Mouse (Mus musculus): ENCODE results near the gene Tcf15. TPM values are rescaled to one million over a fixed set of nuclear protein-coding genes. Genes with fewer than 3 reads are reported as not detected.

Tcf15 gene
- polyA plus RNA-seq, 1 experiment from 2014 or later, result 10.6 TPM

DNA sequence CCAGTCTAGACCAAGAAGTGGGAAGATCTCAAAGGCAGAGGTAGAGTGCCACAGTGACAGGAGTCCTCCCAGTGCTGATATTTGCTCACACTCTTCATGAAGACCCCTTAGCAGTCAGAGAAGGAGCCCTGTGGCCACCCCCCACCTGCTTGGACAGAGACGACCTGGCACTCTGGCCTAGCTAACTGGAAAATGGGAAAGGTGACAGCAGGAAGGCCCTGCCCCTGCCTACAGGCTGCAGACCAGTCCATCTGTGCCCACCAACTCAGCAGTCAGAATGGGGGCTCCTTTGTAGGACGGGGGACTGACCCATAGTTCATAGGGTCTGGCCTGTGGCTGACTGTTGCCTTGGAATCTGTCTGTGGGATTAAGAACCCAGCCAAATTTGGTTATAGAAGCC is 2.4 kb downstream of the Tcf15 start:
- Histone ChIP-seq H3K36me3 (ENCODE audit: control insufficient read depth, insufficient read depth, low read length) (no peaks in the 10 kb centered on the region), H3K4me2 (ENCODE audit: low read depth, low read length) (no peak overlapping the region), H3K27ac (replicated peaks; ENCODE audit: low read depth, low read length) (no peak overlapping the region), H3K9ac (ENCODE audit: low read depth, low read length) (no peak overlapping the region), H3K4me1 (ENCODE audit: control insufficient read depth, insufficient read depth, low read length) (peaks cover 18% of the 10 kb centered on the region; the same call in 1 of the 2 replicates), H3K4me3 (ENCODE audit: low read depth, low read length) (no peak overlapping the region), H3K9me3 (ENCODE audit: control insufficient read depth, low read length) (no peaks in the 10 kb centered on the region), H3K27me3 (replicated peaks; ENCODE audit: control insufficient read depth, insufficient read depth, low read length) (peaks cover 29% of the 10 kb centered on the region)
- 75% methylated on average over 2 of the region's 2 CpGs for WGBS
- DNase-seq (ENCODE audit: low spot score), result no peak
- ATAC-seq (ENCODE audit: low read depth), result no peak

DNA sequence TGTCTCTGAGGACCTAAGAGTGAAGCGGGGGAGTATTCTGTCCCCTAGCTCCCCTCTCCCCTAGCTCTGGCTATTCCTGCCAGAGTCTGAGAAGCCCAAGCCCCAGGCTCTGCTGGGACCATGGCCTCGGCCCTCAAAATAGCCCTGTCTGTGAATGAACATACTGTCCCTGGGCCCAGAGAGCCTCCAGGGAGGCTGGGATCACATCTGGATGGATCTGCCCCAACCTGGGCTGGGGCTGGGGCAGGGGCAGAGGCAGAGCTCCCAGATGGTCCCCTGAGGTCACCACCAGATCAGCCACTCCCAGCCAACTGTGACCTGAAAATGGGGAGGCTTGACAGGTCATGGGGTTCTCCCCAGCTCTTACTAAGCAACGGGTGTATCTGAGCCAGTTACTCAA is 3.7 kb downstream of the Tcf15 start:
- Histone ChIP-seq H3K4me1 (ENCODE audit: control insufficient read depth, insufficient read depth, low read length) (peaks cover 13% of the 10 kb centered on the region; the same call in 1 of the 2 replicates), H3K27ac (replicated peaks; ENCODE audit: low read depth, low read length) (no peak overlapping the region), H3K4me2 (ENCODE audit: low read depth, low read length) (no peak overlapping the region), H3K4me3 (ENCODE audit: low read depth, low read length) (no peak overlapping the region), H3K27me3 (replicated peaks; ENCODE audit: control insufficient read depth, insufficient read depth, low read length) (peaks cover 29% of the 10 kb centered on the region), H3K9ac (ENCODE audit: low read depth, low read length) (no peak overlapping the region), H3K9me3 (ENCODE audit: control insufficient read depth, low read length) (no peaks in the 10 kb centered on the region), H3K36me3 (ENCODE audit: control insufficient read depth, insufficient read depth, low read length) (no peaks in the 10 kb centered on the region)
- DNase-seq (ENCODE audit: low spot score) (no peak), ATAC-seq (ENCODE audit: low read depth) (no peak)
- WGBS, result 43% methylated on average over 3 of the region's 3 CpGs

- H3K9me3 ChIP-seq (ENCODE audit: control insufficient read depth, low read length), result no peaks in the 10 kb centered on the region
- DNase-seq (ENCODE audit: low spot score), result no peak
These were observed 5.3 kb downstream of the Tcf15 start for GRCm38 (mm10) chr2:152148675-152149074.

GRCm38 (mm10) chr2:152149891-152150290 is 6.5 kb downstream of the Tcf15 start:
- no peak for DNase-seq (ENCODE audit: low spot score)

More at GRCm38 (mm10) chr2:152148675-152149074, 5.3 kb downstream of the Tcf15 start:
- Histone ChIP-seq H3K27me3 (replicated peaks; ENCODE audit: control insufficient read depth, insufficient read depth, low read length) (peaks cover 15% of the 10 kb centered on the region), H3K36me3 (ENCODE audit: control insufficient read depth, insufficient read depth, low read length) (no peaks in the 10 kb centered on the region), H3K4me3 (ENCODE audit: low read depth, low read length) (no peak overlapping the region), H3K27ac (replicated peaks; ENCODE audit: low read depth, low read length) (no peak overlapping the region), H3K4me2 (ENCODE audit: low read depth, low read length) (no peak overlapping the region), H3K9ac (ENCODE audit: low read depth, low read length) (no peak overlapping the region), H3K4me1 (ENCODE audit: control insufficient read depth, insufficient read depth, low read length) (0 out of 2 replicates have a peak, but pooled peaks cover 3% of the 10 kb centered on the region)
- no peak for ATAC-seq (ENCODE audit: low read depth)
- 87% methylated on average over 9 of the region's 9 CpGs for WGBS

DNA sequence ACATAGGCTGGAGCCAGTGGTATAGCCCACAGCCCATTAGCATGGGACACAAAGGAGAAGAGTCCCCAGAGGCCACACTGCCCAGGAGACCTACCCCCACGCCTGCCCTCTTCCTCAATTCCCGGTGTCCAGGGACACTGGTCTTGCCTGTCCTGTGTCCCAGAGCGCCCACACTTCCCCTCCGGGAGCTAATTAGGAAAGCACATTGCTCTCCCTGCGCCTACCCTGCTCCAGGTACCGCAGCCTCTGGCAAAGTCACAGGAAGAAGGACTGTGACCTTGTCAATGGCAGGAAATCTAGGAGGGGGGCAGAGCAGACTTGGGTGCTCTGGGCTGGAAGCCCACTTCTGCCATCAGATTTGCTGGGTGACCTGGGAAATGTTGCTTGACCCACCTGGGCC is 7.0 kb downstream of the Tcf15 start:
- no peak for DNase-seq (ENCODE audit: low spot score)
- 51% methylated on average over 6 of the region's 6 CpGs for WGBS
- no peaks in the 10 kb centered on the region for H3K36me3 ChIP-seq (ENCODE audit: control insufficient read depth, insufficient read depth, low read length)
- H3K4me2 ChIP-seq (ENCODE audit: low read depth, low read length), result no peak overlapping the region
- no peak overlapping the region for H3K27ac ChIP-seq (replicated peaks; ENCODE audit: low read depth, low read length)
- no peak overlapping the region for H3K4me3 ChIP-seq (ENCODE audit: low read depth, low read length)
- no peaks in the 10 kb centered on the region for H3K9me3 ChIP-seq (ENCODE audit: control insufficient read depth, low read length)
- no peaks in the 10 kb centered on the region for H3K4me1 ChIP-seq (ENCODE audit: control insufficient read depth, insufficient read depth, low read length)
- no peaks in the 10 kb centered on the region; the same call in 1 of the 2 replicates for H3K27me3 ChIP-seq (replicated peaks; ENCODE audit: control insufficient read depth, insufficient read depth, low read length)
- no peak overlapping the region for H3K9ac ChIP-seq (ENCODE audit: low read depth, low read length)
- ATAC-seq (ENCODE audit: low read depth), result no peak

More at GRCm38 (mm10) chr2:152149891-152150290, 6.5 kb downstream of the Tcf15 start:
- no peaks in the 10 kb centered on the region for H3K4me1 ChIP-seq (ENCODE audit: control insufficient read depth, insufficient read depth, low read length)
- no peaks in the 10 kb centered on the region for H3K36me3 ChIP-seq (ENCODE audit: control insufficient read depth, insufficient read depth, low read length)
- no peak overlapping the region for H3K27ac ChIP-seq (replicated peaks; ENCODE audit: low read depth, low read length)
- H3K27me3 ChIP-seq (replicated peaks; ENCODE audit: control insufficient read depth, insufficient read depth, low read length), result peaks cover 3% of the 10 kb centered on the region
- H3K9ac ChIP-seq (ENCODE audit: low read depth, low read length), result no peak overlapping the region
- no peaks in the 10 kb centered on the region for H3K9me3 ChIP-seq (ENCODE audit: control insufficient read depth, low read length)
- ATAC-seq (ENCODE audit: low read depth), result no peak
- WGBS, result 53% methylated on average over 4 of the region's 4 CpGs
- no peak overlapping the region for H3K4me3 ChIP-seq (ENCODE audit: low read depth, low read length)
- H3K4me2 ChIP-seq (ENCODE audit: low read depth, low read length), result no peak overlapping the region

DNA sequence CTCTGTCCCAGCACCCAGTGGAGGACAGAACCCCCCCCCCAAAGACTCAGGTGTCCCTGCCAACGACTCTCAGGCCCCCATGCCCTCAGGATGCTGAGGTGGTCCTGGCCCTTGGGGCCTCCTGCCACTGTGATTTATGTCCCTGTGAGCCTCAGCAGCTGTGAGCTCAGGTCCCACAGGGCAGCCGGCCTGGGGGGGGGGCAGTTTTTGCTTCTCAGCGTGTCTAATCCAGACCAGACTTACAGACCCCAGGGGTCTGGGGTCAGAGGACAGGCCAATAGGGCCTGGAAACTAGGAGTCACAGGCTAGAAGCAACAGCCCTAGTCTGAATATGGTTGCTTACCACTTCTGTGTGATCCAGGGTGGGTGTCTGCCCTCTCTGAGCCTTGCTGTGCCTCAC is 10.0 kb downstream of the Tcf15 start:
- Histone ChIP-seq H3K36me3 (ENCODE audit: control insufficient read depth, insufficient read depth, low read length) (no peaks in the 10 kb centered on the region), H3K4me2 (ENCODE audit: low read depth, low read length) (no peak overlapping the region), H3K27me3 (replicated peaks; ENCODE audit: control insufficient read depth, insufficient read depth, low read length) (no peaks in the 10 kb centered on the region), H3K4me1 (ENCODE audit: control insufficient read depth, insufficient read depth, low read length) (no peaks in the 10 kb centered on the region), H3K27ac (replicated peaks; ENCODE audit: low read depth, low read length) (no peak overlapping the region), H3K9ac (ENCODE audit: low read depth, low read length) (no peak overlapping the region), H3K9me3 (ENCODE audit: control insufficient read depth, low read length) (no peaks in the 10 kb centered on the region), H3K4me3 (ENCODE audit: low read depth, low read length) (no peak overlapping the region)
- DNase-seq (ENCODE audit: low spot score) (no peak), ATAC-seq (ENCODE audit: low read depth) (no peak)
- WGBS, result 30% methylated on average over 3 of the region's 3 CpGs

DNA sequence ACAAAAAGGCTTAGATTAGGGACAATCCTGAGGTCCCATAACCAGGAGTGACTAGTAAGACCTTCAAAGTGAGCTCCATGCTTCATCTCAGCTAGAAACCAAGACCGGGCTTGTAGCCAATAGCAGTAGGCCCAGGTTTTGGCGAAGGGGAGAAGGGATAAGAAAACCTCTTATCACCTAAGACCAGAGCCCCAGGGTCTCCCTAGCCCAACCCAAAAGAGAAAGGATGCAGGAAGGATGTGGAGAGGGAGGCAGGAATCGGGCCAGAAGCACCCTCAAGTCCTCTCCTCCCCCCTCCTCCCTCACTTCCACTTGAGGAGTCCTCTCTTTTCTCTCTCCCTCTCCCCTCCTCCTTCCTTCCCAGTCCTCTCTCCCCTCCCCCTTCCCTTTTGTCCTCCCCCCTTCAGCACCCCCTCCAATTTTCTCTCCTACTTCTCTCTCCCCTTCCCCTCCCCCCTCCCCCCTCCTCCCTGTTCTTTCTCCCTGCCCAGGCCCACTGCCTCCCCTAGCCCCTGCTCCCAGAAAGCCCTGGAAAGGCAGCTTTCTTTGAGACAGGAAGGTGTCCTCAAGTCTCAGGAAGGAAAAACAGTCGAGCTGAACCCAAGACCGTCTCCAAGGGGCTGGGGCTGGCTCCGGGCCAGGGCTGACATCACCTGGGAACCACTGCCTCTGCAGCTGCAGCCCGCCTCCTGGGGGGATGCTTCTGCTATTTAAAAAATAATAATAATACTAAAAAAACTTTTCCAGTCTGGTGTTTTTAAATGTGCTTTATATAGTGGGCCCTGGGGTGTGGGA is 12.2 kb downstream of the Tcf15 start:
- Histone ChIP-seq H3K9ac (ENCODE audit: low read depth, low read length) (no peak overlapping the region), H3K27me3 (replicated peaks; ENCODE audit: control insufficient read depth, insufficient read depth, low read length) (no peaks in the 10 kb centered on the region), H3K27ac (replicated peaks; ENCODE audit: low read depth, low read length) (no peak overlapping the region; the same call in 1 of the 2 replicates), H3K4me1 (ENCODE audit: control insufficient read depth, insufficient read depth, low read length) (no peaks in the 10 kb centered on the region), H3K9me3 (ENCODE audit: control insufficient read depth, low read length) (no peaks in the 10 kb centered on the region), H3K4me3 (ENCODE audit: low read depth, low read length) (no peak overlapping the region), H3K4me2 (ENCODE audit: low read depth, low read length) (no peak overlapping the region), H3K36me3 (ENCODE audit: control insufficient read depth, insufficient read depth, low read length) (no peaks in the 10 kb centered on the region)
- DNase-seq (ENCODE audit: low spot score) (peak; percentile 81), ATAC-seq (ENCODE audit: low read depth) (peak; percentile 77)
- 33% methylated on average over 7 of the region's 7 CpGs for WGBS

GRCm38 (mm10) chr2:152156471-152156870 is 13.1 kb downstream of the Tcf15 start:
- Histone ChIP-seq H3K36me3 (ENCODE audit: control insufficient read depth, insufficient read depth, low read length) (no peaks in the 10 kb centered on the region), H3K4me3 (ENCODE audit: low read depth, low read length) (no peak overlapping the region), H3K9me3 (ENCODE audit: control insufficient read depth, low read length) (no peaks in the 10 kb centered on the region), H3K27ac (replicated peaks; ENCODE audit: low read depth, low read length) (no peak overlapping the region), H3K4me1 (ENCODE audit: control insufficient read depth, insufficient read depth, low read length) (no peaks in the 10 kb centered on the region), H3K27me3 (replicated peaks; ENCODE audit: control insufficient read depth, insufficient read depth, low read length) (no peaks in the 10 kb centered on the region), H3K9ac (ENCODE audit: low read depth, low read length) (no peak overlapping the region), H3K4me2 (ENCODE audit: low read depth, low read length) (no peak overlapping the region)
- no peak for DNase-seq (ENCODE audit: low spot score)
- no peak for ATAC-seq (ENCODE audit: low read depth)
- WGBS, result 65% methylated on average over 6 of the region's 6 CpGs

- Histone ChIP-seq H3K27me3 (replicated peaks; ENCODE audit: control insufficient read depth, insufficient read depth, low read length) (no peaks in the 10 kb centered on the region), H3K36me3 (ENCODE audit: control insufficient read depth, insufficient read depth, low read length) (no peaks in the 10 kb centered on the region), H3K27ac (replicated peaks; ENCODE audit: low read depth, low read length) (no peak overlapping the region), H3K4me1 (ENCODE audit: control insufficient read depth, insufficient read depth, low read length) (no peaks in the 10 kb centered on the region), H3K9ac (ENCODE audit: low read depth, low read length) (no peak overlapping the region), H3K4me3 (ENCODE audit: low read depth, low read length) (no peak overlapping the region), H3K9me3 (ENCODE audit: control insufficient read depth, low read length) (no peaks in the 10 kb centered on the region), H3K4me2 (ENCODE audit: low read depth, low read length) (no peak overlapping the region)
- WGBS, result 92% methylated on average over 1 of the region's 1 CpGs
- ATAC-seq (ENCODE audit: low read depth) (no peak), DNase-seq (ENCODE audit: low spot score) (no peak)
These were observed 16.1 kb downstream of the Tcf15 start for GRCm38 (mm10) chr2:152159487-152159886.
